Mouse (Mus musculus) hindbrain, embryonic 14.5 days (tissue): ENCODE results near the gene Barhl1. TPM values are rescaled to one million over a fixed set of nuclear protein-coding genes. Genes with fewer than 3 reads are reported as not detected.

ENCODE experiments used
- ATAC-seq: fragments of 200-750 bp; cut with Nextera tagmentation; 2 replicates; pipeline ENCODE4 v1.8.0; 2017; ENCODE audit warnings: moderate number of reproducible peaks, mild to moderate bottlenecking, moderate TSS enrichment, moderate library complexity; ENCODE audit not compliant: low FRiP score
- DNase-seq: peaks from one replicate; pipeline ENCODE4 v3.0.0-alpha.2; 2015; ENCODE audit warnings: low spot score
- H3K27ac ChIP-seq: fragments of 300-500 bp; sonication (generic); 2 replicates; pipeline ENCODE4 v1.5.1; 2014; ENCODE audit warnings: mild to moderate bottlenecking, moderate library complexity
- H3K27me3 ChIP-seq: fragments of 300-500 bp; sonication (generic); 2 replicates; pipeline ENCODE4 v1.6.1; 2014; ENCODE audit warnings: mild to moderate bottlenecking, low read length, mixed read lengths; ENCODE audit not compliant: control insufficient read depth, insufficient read depth
- H3K36me3 ChIP-seq: fragments of 300-500 bp; sonication (generic); replicated peaks from 2 replicates; pipeline ENCODE4 v1.6.1; 2014; ENCODE audit not compliant: control insufficient read depth, insufficient read depth
- H3K4me1 ChIP-seq: fragments of 300-500 bp; sonication (generic); replicated peaks from 2 replicates; pipeline ENCODE4 v1.6.1; 2014; ENCODE audit warnings: antibody characterized with exemption, low read length, mixed read lengths; ENCODE audit not compliant: control insufficient read depth, insufficient read depth
- H3K4me2 ChIP-seq: fragments of 300-500 bp; sonication (generic); replicated peaks from 2 replicates; pipeline ENCODE4 v1.6.1; 2014; ENCODE audit warnings: mild to moderate bottlenecking, moderate library complexity
- H3K4me3 ChIP-seq: fragments of 300-500 bp; sonication (generic); replicated peaks from 2 replicates; pipeline ENCODE4 v1.5.1; 2014; ENCODE audit warnings: mild to moderate bottlenecking, low read length
- H3K9ac ChIP-seq: fragments of 300-500 bp; sonication (generic); 2 replicates; pipeline ENCODE4 v1.6.1; 2014
- H3K9me3 ChIP-seq: fragments of 300-500 bp; sonication (generic); 2 replicates; pipeline ENCODE4 v1.6.1; 2016; ENCODE audit warnings: low read length; ENCODE audit not compliant: control insufficient read depth
- WGBS: fragments of 180-500 bp; shearing (Covaris S2); extraction: QIAGEN DNeasy Blood & Tissue Kit; methylation state at CpG from one replicate; pipeline ENCODE4 v1.1.7; 2014; 5-methylcytosine and 5-hydroxymethylcytosine counted together
- polyA plus RNA-seq: library from polyadenylated mRNA; unstranded; fragments of >200 nt; fragmentation: Nextera tagmentation; extraction: Ambion mirVana; gene quantifications from 2 replicates; pipeline ENCODE4 v1.2.1, GENCODE M21; 2014

Gene Barhl1
- polyA plus RNA-seq, 1 experiment from 2014 or later, result 25.9 TPM

GRCm38 (mm10) chr2:28892796-28893195 lies 23.7 kb downstream of the Barhl1 start:
- ATAC-seq, result no peak
- Histone ChIP-seq H3K4me3 (no peak overlapping the region), H3K27ac (no peak overlapping the region), H3K4me1 (no peaks in the 10 kb centered on the region), H3K4me2 (no peak overlapping the region), H3K36me3 (peaks cover 62% of the 10 kb centered on the region), H3K9ac (no peak overlapping the region), H3K9me3 (no peaks in the 10 kb centered on the region), H3K27me3 (no peaks in the 10 kb centered on the region)
- 14% methylated on average over 1 of the region's 1 CpGs for WGBS
- DNase-seq, result no peak

GRCm38 (mm10) chr2:28884914-28885313 lies 31.6 kb downstream of the Barhl1 start:
- DNase-seq (no peak), ATAC-seq (no peak)
- H3K4me3 ChIP-seq, result no peak overlapping the region
- H3K27ac ChIP-seq, result no peak overlapping the region
- H3K36me3 ChIP-seq, result peaks cover 50% of the 10 kb centered on the region
- H3K27me3 ChIP-seq, result no peaks in the 10 kb centered on the region
- WGBS, result 55% methylated on average over 4 of the region's 4 CpGs
- H3K4me1 ChIP-seq, result peaks cover 4% of the 10 kb centered on the region; the same call in 1 of the 2 replicates
- H3K9me3 ChIP-seq, result no peaks in the 10 kb centered on the region
- H3K9ac ChIP-seq, result no peak overlapping the region
- H3K4me2 ChIP-seq, result no peak overlapping the region

- no peak overlapping the region for H3K9ac ChIP-seq
- H3K27me3 ChIP-seq, result no peaks in the 10 kb centered on the region
- ATAC-seq (no peak), DNase-seq (no peak)
- H3K4me3 ChIP-seq, result no peak overlapping the region
- H3K27ac ChIP-seq, result no peak overlapping the region
- peaks cover 52% of the 10 kb centered on the region for H3K36me3 ChIP-seq
- WGBS, result 56% methylated on average over 6 of the region's 6 CpGs
- H3K4me2 ChIP-seq, result no peak overlapping the region
- peaks cover 4% of the 10 kb centered on the region; the same call in 1 of the 2 replicates for H3K4me1 ChIP-seq
- no peaks in the 10 kb centered on the region for H3K9me3 ChIP-seq
Observed at GRCm38 (mm10) chr2:28882826-28883485, 33.5 kb downstream of the Barhl1 start.

- H3K27me3 ChIP-seq, result no peaks in the 10 kb centered on the region
- no peak overlapping the region for H3K9ac ChIP-seq
- no peak overlapping the region for H3K27ac ChIP-seq
- H3K36me3 ChIP-seq, result peaks cover 55% of the 10 kb centered on the region
- WGBS, result 84% methylated on average over 3 of the region's 3 CpGs
- H3K4me3 ChIP-seq, result no peak overlapping the region
- H3K9me3 ChIP-seq, result no peaks in the 10 kb centered on the region
- DNase-seq (no peak), ATAC-seq (no peak)
- no peak overlapping the region for H3K4me2 ChIP-seq
- peaks cover 4% of the 10 kb centered on the region; the same call in 1 of the 2 replicates for H3K4me1 ChIP-seq
Observed at GRCm38 (mm10) chr2:28882047-28882446, 34.4 kb downstream of the Barhl1 start.

GRCm38 (mm10) chr2:28881275-28881674 lies 35.2 kb downstream of the Barhl1 start:
- H3K9me3 ChIP-seq, result no peaks in the 10 kb centered on the region
- H3K27ac ChIP-seq, result no peak overlapping the region
- peak; percentile 24 for DNase-seq
- H3K9ac ChIP-seq, result no peak overlapping the region
- ATAC-seq, result no peak
- 85% methylated on average over 3 of the region's 3 CpGs for WGBS
- no peak overlapping the region for H3K4me3 ChIP-seq
- peaks cover 4% of the 10 kb centered on the region; the same call in 1 of the 2 replicates for H3K4me1 ChIP-seq
- H3K27me3 ChIP-seq, result no peaks in the 10 kb centered on the region
- no peak overlapping the region for H3K4me2 ChIP-seq
- H3K36me3 ChIP-seq, result peaks cover 59% of the 10 kb centered on the region

GRCm38 (mm10) chr2:28875554-28875953 lies 40.9 kb downstream of the Barhl1 start:
- no peak for DNase-seq

GRCm38 (mm10) chr2:28867495-28867894 lies 49.0 kb downstream of the Barhl1 start:
- 64% methylated on average over 7 of the region's 7 CpGs for WGBS
- peak; percentile 62 for DNase-seq
- H3K9ac ChIP-seq, result no peak overlapping the region
- no peak overlapping the region for H3K4me3 ChIP-seq
- peaks cover 39% of the 10 kb centered on the region for H3K36me3 ChIP-seq
- H3K27me3 ChIP-seq, result no peaks in the 10 kb centered on the region
- ATAC-seq, result peak; percentile 60
- no peaks in the 10 kb centered on the region for H3K9me3 ChIP-seq
- H3K4me2 ChIP-seq, result no peak overlapping the region
- 0 out of 2 replicates have a peak overlapping the region, but pooled peaks have one; percentile 44 for H3K27ac ChIP-seq
- H3K4me1 ChIP-seq, result no peaks in the 10 kb centered on the region

More at GRCm38 (mm10) chr2:28875554-28875953, 40.9 kb downstream of the Barhl1 start:
- Histone ChIP-seq H3K27me3 (no peaks in the 10 kb centered on the region), H3K9ac (no peak overlapping the region), H3K4me1 (no peaks in the 10 kb centered on the region), H3K4me2 (no peak overlapping the region), H3K27ac (no peak overlapping the region), H3K36me3 (peaks cover 56% of the 10 kb centered on the region), H3K9me3 (no peaks in the 10 kb centered on the region), H3K4me3 (no peak overlapping the region)
- 86% methylated on average over 11 of the region's 11 CpGs for WGBS
- no peak for ATAC-seq

GRCm38 (mm10) chr2:28863857-28864256 lies 52.6 kb downstream of the Barhl1 start:
- Histone ChIP-seq H3K27me3 (no peaks in the 10 kb centered on the region), H3K27ac (no peak overlapping the region), H3K4me3 (no peak overlapping the region), H3K4me2 (no peak overlapping the region), H3K4me1 (no peaks in the 10 kb centered on the region), H3K9ac (no peak overlapping the region), H3K9me3 (no peaks in the 10 kb centered on the region), H3K36me3 (peaks cover 72% of the 10 kb centered on the region)
- no peak for DNase-seq
- ATAC-seq, result no peak

- Histone ChIP-seq H3K27me3 (no peaks in the 10 kb centered on the region), H3K4me1 (no peaks in the 10 kb centered on the region), H3K4me3 (no peak overlapping the region), H3K9me3 (no peaks in the 10 kb centered on the region), H3K4me2 (no peak overlapping the region), H3K36me3 (peaks cover 90% of the 10 kb centered on the region), H3K9ac (no peak overlapping the region), H3K27ac (no peak overlapping the region)
- DNase-seq, result no peak
- WGBS, result 87% methylated on average over 8 of the region's 8 CpGs
- ATAC-seq, result peak; percentile 46; the same call in 1 of the 2 replicates
Observed at GRCm38 (mm10) chr2:28860678-28861423, 55.6 kb downstream of the Barhl1 start.
